Mouse (Mus musculus): ENCODE data around the gene Gli2.
A peak's percentile ranks its signal among the peaks of the same experiment; 100 is the strongest.

Gene Gli2

GRCm38 (mm10) chr1:118940269-118940840 is 113.1 kb downstream of the Gli2 start:
- DNase-seq: no peak

- DNase-seq: no peak
Observed at GRCm38 (mm10) chr1:118938206-118938605, 115.2 kb downstream of the Gli2 start.

GRCm38 (mm10) chr1:118936108-118936507 is 117.3 kb downstream of the Gli2 start:
- peak; percentile 47 for DNase-seq

GRCm38 (mm10) chr1:118935518-118935917 is 117.9 kb downstream of the Gli2 start:
- no peak for DNase-seq

- DNase-seq: no peak
Observed at GRCm38 (mm10) chr1:118932167-118932566, 121.3 kb downstream of the Gli2 start.

GRCm38 (mm10) chr1:118927543-118928354 is 125.7 kb downstream of the Gli2 start:
- DNase-seq: no peak

- DNase-seq: no peak
Observed at GRCm38 (mm10) chr1:118926556-118926955, 126.9 kb downstream of the Gli2 start.

- no peak for DNase-seq
Observed at GRCm38 (mm10) chr1:118922189-118922588, 131.2 kb downstream of the Gli2 start.

- no peak for DNase-seq
Observed at GRCm38 (mm10) chr1:118917520-118918220, 135.7 kb downstream of the Gli2 start.

- no peak for DNase-seq
Observed at GRCm38 (mm10) chr1:118916477-118917075, 136.8 kb downstream of the Gli2 start.

- no peak for DNase-seq
Observed at GRCm38 (mm10) chr1:118913414-118914385, 139.7 kb downstream of the Gli2 start.

- DNase-seq: no peak
Observed at GRCm38 (mm10) chr1:118912929-118913328, 140.5 kb downstream of the Gli2 start.

GRCm38 (mm10) chr1:118911427-118911727 is 142.0 kb downstream of the Gli2 start:
- DNase-seq: no peak

GRCm38 (mm10) chr1:118910693-118911426 is 142.6 kb downstream of the Gli2 start:
- no peak for DNase-seq

- DNase-seq: no peak
Observed at GRCm38 (mm10) chr1:118909051-118909450, 144.4 kb downstream of the Gli2 start.

GRCm38 (mm10) chr1:118907574-118907973 is 145.8 kb downstream of the Gli2 start:
- no peak for DNase-seq

- DNase-seq: no peak
Observed at GRCm38 (mm10) chr1:118905319-118905718, 148.1 kb downstream of the Gli2 start.

- DNase-seq: no peak
Observed at GRCm38 (mm10) chr1:118904909-118905308, 148.5 kb downstream of the Gli2 start.

- no peak for DNase-seq
Observed at GRCm38 (mm10) chr1:118904431-118904830, 149.0 kb downstream of the Gli2 start.

- DNase-seq: no peak
Observed at GRCm38 (mm10) chr1:118903742-118904141, 149.7 kb downstream of the Gli2 start.

- no peak for DNase-seq
Observed at GRCm38 (mm10) chr1:118901868-118902586, 151.4 kb downstream of the Gli2 start.
